Mouse (Mus musculus) MEL (cell line): ENCODE results near the gene Tmco4. TPM values are rescaled to one million over a fixed set of nuclear protein-coding genes. Genes with fewer than 3 reads are reported as not detected.

Experiments used
- DNase-seq: peaks from one replicate; pipeline ENCODE4 v3.0.0; 2011; ENCODE audit warnings: low read depth, low spot score
- H3K27ac ChIP-seq: 2 replicates; pipeline ENCODE4 v1.5.1; 2012; ENCODE audit warnings: low read depth, mild to moderate bottlenecking, control low read depth, low read length, moderate library complexity; ENCODE audit not compliant: control insufficient read depth
- H3K27me3 ChIP-seq, 2 experiments: fragments of 150-350 bp in 1 of 2; sonication (generic) in 1 of 2; 2 replicates each; pipeline ENCODE4 v1.6.1; 2012; ENCODE audit warnings: low read length in 2 of 2, mild to moderate bottlenecking in 2 of 2, improper control_type of control experiment in 1 of 2, moderate library complexity in 1 of 2; ENCODE audit not compliant: insufficient read depth in 2 of 2, control insufficient read depth in 1 of 2
- H3K36me3 ChIP-seq, 2 experiments: 2 replicates each; pipeline ENCODE4 v1.6.1; 2012 to 2014; ENCODE audit warnings: low read length in 2 of 2, improper control_type of control experiment in 1 of 2, inconsistent platforms in 1 of 2, mild to moderate bottlenecking in 1 of 2; ENCODE audit not compliant: insufficient read depth in 2 of 2, control insufficient read depth in 1 of 2
- H3K4me1 ChIP-seq, 2 experiments: fragments of 150-350 bp in 1 of 2; sonication (generic) in 1 of 2; 2 replicates each; pipeline ENCODE4 v1.6.1; 2012; ENCODE audit warnings: low read length in 2 of 2, improper control_type of control experiment in 1 of 2, mild to moderate bottlenecking in 1 of 2; ENCODE audit not compliant: insufficient read depth in 2 of 2, control insufficient read depth in 1 of 2
- H3K4me3 ChIP-seq, 2 experiments: fragments of 150-350 bp in 1 of 2; sonication (generic) in 1 of 2; 2 replicates each; pipeline ENCODE4 v1.5.1; 2012; ENCODE audit warnings: low read depth in 2 of 2, low read length in 2 of 2, mild to moderate bottlenecking in 2 of 2, moderate library complexity in 2 of 2, control low read depth in 1 of 2, improper control_type of control experiment in 1 of 2; ENCODE audit not compliant: control insufficient read depth in 1 of 2, insufficient read depth in 1 of 2
- H3K79me2 ChIP-seq: 2 replicates; pipeline ENCODE4 v1.6.1; 2012; ENCODE audit warnings: mild to moderate bottlenecking, low read length, moderate library complexity; ENCODE audit not compliant: control insufficient read depth, poor library complexity, insufficient read depth
- H3K9ac ChIP-seq: 2 replicates; pipeline ENCODE4 v1.6.1; 2012; ENCODE audit warnings: low read depth, mild to moderate bottlenecking, control low read depth, low read length, moderate library complexity; ENCODE audit not compliant: control insufficient read depth, poor library complexity, severe bottlenecking
- H3K9me3 ChIP-seq: fragments of 150-350 bp; sonication (generic); replicated peaks from 2 replicates; pipeline ENCODE4 v1.6.1; 2012; ENCODE audit warnings: mild to moderate bottlenecking, low read length, improper control_type of control experiment, moderate library complexity; ENCODE audit not compliant: insufficient read depth
- CHD1 ChIP-seq: IDR thresholded peaks from 2 replicates; pipeline ENCODE4 v1.6.1; 2012; ENCODE audit warnings: low read depth, mild to moderate bottlenecking, inconsistent platforms, low read length, improper control_type of control experiment
- EP300 ChIP-seq, 2 experiments: IDR thresholded peaks; 2 replicates each; pipeline ENCODE4 v1.6.1; 2011; ENCODE audit warnings: improper control_type of control experiment in 2 of 2, low read length in 2 of 2, low read depth in 1 of 2, mild to moderate bottlenecking in 1 of 2
- ETS1 ChIP-seq: IDR thresholded peaks from 2 replicates; pipeline ENCODE4 v1.6.1; 2012; ENCODE audit warnings: low read depth, mild to moderate bottlenecking, inconsistent platforms, low read length, improper control_type of control experiment, moderate library complexity
- GATA1 ChIP-seq: IDR thresholded peaks from 2 replicates; pipeline ENCODE4 v1.6.1; 2011; ENCODE audit warnings: low read depth, low read length, improper control_type of control experiment
- KAT2A ChIP-seq: conservative IDR thresholded peaks from 2 replicates; pipeline ENCODE4 v1.6.1; 2012; ENCODE audit warnings: low read depth, low read length, improper control_type of control experiment, inconsistent platforms
- MAZ ChIP-seq: IDR thresholded peaks from 2 replicates; pipeline ENCODE4 v1.6.1; 2012; ENCODE audit warnings: low read depth, mild to moderate bottlenecking, inconsistent platforms, low read length, improper control_type of control experiment
- MEF2A ChIP-seq: IDR thresholded peaks from 2 replicates; pipeline ENCODE4 v1.6.1; 2014; ENCODE audit warnings: low read depth, mild to moderate bottlenecking, inconsistent platforms, low read length, improper control_type of control experiment; ENCODE audit not compliant: poor library complexity, insufficient replicate concordance, severe bottlenecking; ENCODE audit errors: extremely low read depth
- MYB ChIP-seq: IDR thresholded peaks from 2 replicates; pipeline ENCODE4 v1.6.1; 2011; ENCODE audit warnings: mild to moderate bottlenecking, low read depth, low read length, improper control_type of control experiment
- NELFE ChIP-seq: IDR thresholded peaks from 2 replicates; pipeline ENCODE4 v1.6.1; 2011; ENCODE audit warnings: low read depth, low read length, improper control_type of control experiment
- POLR2AphosphoS2 ChIP-seq: IDR thresholded peaks from 2 replicates; pipeline ENCODE4 v1.6.1; 2011; ENCODE audit warnings: low read length, improper control_type of control experiment
- SIN3A ChIP-seq: IDR thresholded peaks from 2 replicates; pipeline ENCODE4 v1.6.1; 2012; ENCODE audit warnings: low read length, improper control_type of control experiment, inconsistent platforms
- TBP ChIP-seq: IDR thresholded peaks from 2 replicates; pipeline ENCODE4 v1.8.0; 2011; ENCODE audit warnings: low read depth, low read length, improper control_type of control experiment
- TCF12 ChIP-seq: IDR thresholded peaks from 2 replicates; pipeline ENCODE4 v1.6.1; 2014; ENCODE audit warnings: low read depth, mild to moderate bottlenecking, inconsistent platforms, low read length, improper control_type of control experiment, moderate library complexity
- UBTF ChIP-seq: IDR thresholded peaks from 2 replicates; pipeline ENCODE4 v1.6.1; 2012; ENCODE audit warnings: low read depth, mild to moderate bottlenecking, inconsistent platforms, low read length, improper control_type of control experiment, moderate library complexity, borderline replicate concordance; ENCODE audit not compliant: insufficient read depth
- USF1 ChIP-seq: IDR thresholded peaks from 2 replicates; pipeline ENCODE4 v1.6.1; 2014; ENCODE audit warnings: low read depth, mild to moderate bottlenecking, inconsistent platforms, low read length, improper control_type of control experiment, moderate library complexity
- ZKSCAN1 ChIP-seq: IDR thresholded peaks from 2 replicates; pipeline ENCODE4 v1.6.1; 2012; ENCODE audit warnings: low read depth, mild to moderate bottlenecking, inconsistent platforms, low read length, improper control_type of control experiment, moderate library complexity
- ZMIZ1 ChIP-seq: IDR thresholded peaks from 2 replicates; pipeline ENCODE4 v1.6.1; 2012; ENCODE audit warnings: low read depth, mild to moderate bottlenecking, inconsistent platforms, low read length, improper control_type of control experiment, moderate library complexity
- ZNF384 ChIP-seq: IDR thresholded peaks from 2 replicates; pipeline ENCODE4 v1.6.1; 2012; ENCODE audit warnings: low read depth, mild to moderate bottlenecking, inconsistent platforms, low read length, improper control_type of control experiment
- polyA plus RNA-seq, 2 experiments: library from polyadenylated mRNA; stranded (reverse) in 1 of 2; unstranded in 1 of 2; fragments of >175 nt in 1 of 2; fragments of >200 nt in 1 of 2; gene quantifications; 2 replicates each; pipeline versions ENCODE4 v1.2.1 to v1.2.4; 2012; ENCODE audit warnings: low replicate concordance in 2 of 2, low read depth in 1 of 2; ENCODE audit not compliant: insufficient read length in 2 of 2, insufficient read depth in 1 of 2, missing spikeins in 1 of 2
- total RNA-seq: library from RNA; depleted of rRNA; stranded (reverse); fragments of 300-350 nt; gene quantifications from 2 replicates; pipeline ENCODE4 v1.2.3, GENCODE M21; 2012

Tmco4 gene
- total and polyA plus RNA-seq, 3 experiments, result 16.5 to 24.7 TPM; not detected in 1

DNA sequence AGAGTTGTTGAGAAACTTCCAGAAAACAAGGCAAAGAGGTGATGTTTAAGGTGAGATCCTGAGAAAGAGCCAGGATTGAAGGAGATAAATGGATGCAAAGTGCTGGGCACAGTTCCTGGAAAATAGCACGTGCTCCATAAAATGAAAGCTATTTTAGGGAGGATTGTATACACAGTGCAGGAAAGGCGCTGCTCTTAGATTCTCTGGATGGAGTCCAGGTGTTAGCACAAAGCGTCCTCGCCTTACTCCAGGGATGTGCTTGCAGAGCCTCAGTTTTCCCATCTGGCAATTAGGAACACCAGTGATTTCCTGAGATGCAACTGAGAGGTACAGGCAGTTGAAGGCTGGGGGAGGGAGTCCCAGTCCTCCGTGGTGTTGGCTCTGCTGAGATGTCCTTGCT is 123.5 kb downstream of the Tmco4 start:
- H3K4me1 ChIP-seq, result no peaks in the 10 kb centered on the region
- H3K79me2 ChIP-seq, result no peaks in the 10 kb centered on the region
- H3K27me3 ChIP-seq, result no peaks in the 10 kb centered on the region
- DNase-seq, result no peak
- no peaks in the 10 kb centered on the region for H3K9me3 ChIP-seq
- TF ChIP-seq POLR2AphosphoS2 (no peak), ZKSCAN1 (no peak), USF1 (no peak), SIN3A (no peak)
- no peak overlapping the region for H3K4me3 ChIP-seq
- H3K9ac ChIP-seq, result no peak overlapping the region
- H3K27ac ChIP-seq, result no peak overlapping the region
- no peaks in the 10 kb centered on the region for H3K36me3 ChIP-seq

DNA sequence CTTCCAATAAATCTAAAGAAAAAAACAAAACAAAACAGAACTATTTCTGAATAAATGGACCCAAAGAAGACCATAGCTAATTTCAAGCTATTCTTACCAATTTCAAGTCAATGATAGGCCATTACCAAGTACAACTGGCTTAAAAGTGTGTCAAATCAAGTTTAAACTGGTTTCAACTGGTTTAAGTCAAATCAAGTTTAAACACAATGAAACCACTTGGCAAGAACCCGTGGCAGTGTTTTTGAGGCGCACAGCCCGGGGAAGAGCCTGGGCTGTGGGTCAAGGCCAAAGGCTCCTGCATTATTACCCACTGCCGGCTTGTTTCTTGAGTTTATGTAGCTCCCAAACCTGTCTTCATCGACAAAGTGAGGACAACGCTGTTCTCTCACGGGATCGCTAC is 127.6 kb downstream of the Tmco4 start:
- H3K4me1 ChIP-seq, result no peaks in the 10 kb centered on the region
- TF ChIP-seq CHD1 (no peak), POLR2AphosphoS2 (peak; percentile 43; the same call in 1 of the 2 replicates), SIN3A (no peak)
- TF ChIP-seq, all 39 proteins: peak for 1
- Histone ChIP-seq H3K27ac (no peak overlapping the region), H3K9me3 (no peaks in the 10 kb centered on the region), H3K79me2 (no peaks in the 10 kb centered on the region), H3K4me3 (no peak overlapping the region), H3K36me3 (peaks cover 0 to 4% of the 10 kb centered on the region in 2 experiments; a peak in 1 of 4 replicates), H3K27me3 (no peaks in the 10 kb centered on the region), H3K9ac (no peak overlapping the region)
- no peak for DNase-seq

GRCm38 (mm10) chr4:139101546-139101945 is 128.9 kb downstream of the Tmco4 start:
- Histone ChIP-seq H3K9me3 (no peaks in the 10 kb centered on the region), H3K4me3 (no peak overlapping the region), H3K27ac (no peak overlapping the region), H3K79me2 (peaks cover 2% of the 10 kb centered on the region; the same call in 1 of the 2 replicates), H3K36me3 (peaks cover 0 to 4% of the 10 kb centered on the region in 2 experiments; a peak in 1 of 4 replicates), H3K9ac (no peak overlapping the region), H3K27me3 (no peaks in the 10 kb centered on the region), H3K4me1 (no peaks in the 10 kb centered on the region)
- TF ChIP-seq UBTF, result no peak
- TF ChIP-seq ZNF384, result no peak
- no peak for TF ChIP-seq TCF12
- TF ChIP-seq ZMIZ1, result no peak
- no peak for TF ChIP-seq MEF2A
- TF ChIP-seq ETS1, result no peak
- no peak for TF ChIP-seq MYB
- TF ChIP-seq NELFE, result no peak
- TF ChIP-seq TBP, result no peak
- TF ChIP-seq EP300 (IDR thresholded peaks at IDR 0.05; ENCODE audit: low read depth in 1 of 2, low read length in 2 of 2), result no peak
- no peak for TF ChIP-seq GATA1
- TF ChIP-seq KAT2A, result no peak
- no peak for TF ChIP-seq MAZ
- TF ChIP-seq ZKSCAN1, result no peak
- no peak for DNase-seq
